Mouse (Mus musculus): Measurements from ENCODE around the gene Marco. TPM values are rescaled to one million over a fixed set of nuclear protein-coding genes. Genes with fewer than 3 reads are reported as not detected.

Gene Marco
- polyA plus RNA-seq, 1 experiment from 2014 or later, result not detected

DNA sequence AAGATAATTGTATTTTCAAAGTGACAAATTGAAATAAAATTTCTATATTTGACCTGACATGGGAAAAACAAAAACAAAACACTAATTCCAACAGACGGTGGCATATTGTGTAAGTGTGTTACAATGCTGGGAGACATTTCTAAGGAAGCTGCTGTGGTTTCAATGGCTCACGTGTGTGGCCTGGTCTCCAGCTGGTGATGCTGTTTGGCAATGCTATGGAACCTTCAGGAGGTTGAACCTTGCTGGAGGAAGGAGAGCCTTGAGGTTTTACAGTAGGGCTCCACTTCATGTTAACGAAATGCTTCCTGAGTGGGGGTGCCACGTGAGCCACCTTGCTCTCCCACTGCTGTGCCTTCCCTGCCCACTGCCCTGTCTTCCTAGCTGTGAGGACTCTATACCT is 6.8 kb downstream of the Marco start:
- H3K36me3 ChIP-seq, result no peaks in the 10 kb centered on the region
- H3K4me3 ChIP-seq (replicated peaks), result no peak overlapping the region
- no peak overlapping the region for H3K4me2 ChIP-seq (replicated peaks)
- ATAC-seq (ENCODE audit: insufficient number of reproducible peaks, low FRiP score, low TSS enrichment, low read depth), result no peak
- 65% methylated on average over 4 of the region's 4 CpGs for WGBS
- H3K4me1 ChIP-seq, result no peaks in the 10 kb centered on the region
- no peak overlapping the region for H3K9ac ChIP-seq
- no peaks in the 10 kb centered on the region for H3K9me3 ChIP-seq (replicated peaks)
- H3K27me3 ChIP-seq, result no peaks in the 10 kb centered on the region
- no peak overlapping the region for H3K27ac ChIP-seq (replicated peaks)

DNA sequence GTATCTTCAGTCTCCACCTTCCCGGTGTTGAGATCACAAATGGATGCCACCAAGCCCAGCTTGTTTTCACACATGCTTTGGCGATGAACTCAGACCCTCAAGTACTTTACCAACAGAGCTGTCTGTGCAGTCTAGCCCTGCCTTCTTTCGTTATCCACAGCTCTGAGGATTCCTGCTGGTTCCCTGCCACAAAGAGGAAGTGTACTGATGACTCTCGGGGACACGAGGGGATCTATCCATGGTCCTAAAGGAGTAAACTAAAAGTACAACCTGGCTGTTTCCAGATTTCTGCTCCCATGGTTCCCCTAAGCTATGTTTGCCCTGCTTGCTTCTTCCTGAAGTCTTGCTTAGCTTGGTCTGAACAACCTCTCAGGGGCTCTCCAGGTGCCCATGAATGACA is 23.9 kb downstream of the Marco start:
- no peak overlapping the region for H3K27ac ChIP-seq (replicated peaks)

DNA sequence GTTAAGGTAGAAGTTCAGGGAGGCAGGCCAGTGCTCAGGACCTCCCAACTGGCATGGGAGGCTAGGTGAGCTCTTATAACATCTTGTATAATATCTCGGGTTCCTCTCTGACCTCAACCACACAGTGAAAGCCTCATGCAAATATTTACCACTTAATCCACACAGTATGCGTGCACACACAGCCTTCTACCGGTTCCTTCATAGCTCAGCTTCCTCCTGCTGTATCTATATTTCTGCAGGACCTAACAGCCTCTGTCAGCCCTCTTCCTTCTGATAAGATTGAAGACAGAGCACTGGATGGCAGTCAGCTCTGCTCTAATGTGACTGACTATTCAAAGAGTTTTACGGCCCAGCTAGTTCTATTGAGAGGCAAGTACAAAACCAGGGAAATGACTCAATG is 30.0 kb downstream of the Marco start:
- H3K9ac ChIP-seq, result no peak overlapping the region

More for the DNA sequence above, 23.9 kb downstream of the Marco start:
- no peak for ATAC-seq (ENCODE audit: insufficient number of reproducible peaks, low FRiP score, low TSS enrichment, low read depth)
- Histone ChIP-seq H3K27me3 (no peaks in the 10 kb centered on the region), H3K9ac (no peak overlapping the region), H3K4me2 (replicated peaks) (no peak overlapping the region), H3K36me3 (no peaks in the 10 kb centered on the region), H3K9me3 (replicated peaks) (no peaks in the 10 kb centered on the region), H3K4me3 (replicated peaks) (no peak overlapping the region), H3K4me1 (no peaks in the 10 kb centered on the region)
- WGBS, result 21% methylated on average over 5 of the region's 5 CpGs

DNA sequence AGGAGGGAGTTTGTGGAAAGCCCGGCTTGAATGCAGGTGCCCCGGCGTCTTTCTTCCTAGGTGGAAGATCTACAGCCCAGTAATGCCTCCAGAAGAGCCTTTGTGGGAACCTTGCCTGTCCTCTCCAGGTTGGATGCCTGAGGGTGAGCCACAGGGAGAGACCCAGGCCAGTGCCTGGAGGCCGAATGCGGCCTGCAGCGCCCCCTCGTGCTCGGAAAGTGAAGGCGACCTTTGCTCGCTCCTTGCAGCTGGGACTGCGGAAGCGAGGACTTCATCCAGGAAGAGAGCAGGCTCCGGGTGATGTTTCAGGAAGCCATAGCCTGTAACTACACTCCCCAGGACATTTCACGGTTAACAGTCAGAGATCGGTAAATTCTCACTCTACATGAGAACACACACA is 35.9 kb downstream of the Marco start:
- Histone ChIP-seq H3K9ac (no peak overlapping the region), H3K4me3 (replicated peaks) (no peak overlapping the region), H3K27me3 (no peaks in the 10 kb centered on the region), H3K4me2 (replicated peaks) (no peak overlapping the region), H3K9me3 (replicated peaks) (no peaks in the 10 kb centered on the region), H3K4me1 (no peaks in the 10 kb centered on the region), H3K27ac (replicated peaks) (no peak overlapping the region), H3K36me3 (no peaks in the 10 kb centered on the region)
- no peak for ATAC-seq (ENCODE audit: insufficient number of reproducible peaks, low FRiP score, low TSS enrichment, low read depth)
- 13% methylated on average over 15 of the region's 15 CpGs for WGBS

More for the DNA sequence above, 30.0 kb downstream of the Marco start:
- H3K36me3 ChIP-seq, result no peaks in the 10 kb centered on the region
- H3K27ac ChIP-seq (replicated peaks), result no peak overlapping the region
- no peaks in the 10 kb centered on the region for H3K4me1 ChIP-seq
- H3K27me3 ChIP-seq, result no peaks in the 10 kb centered on the region
- H3K4me3 ChIP-seq (replicated peaks), result no peak overlapping the region
- no peak for ATAC-seq (ENCODE audit: insufficient number of reproducible peaks, low FRiP score, low TSS enrichment, low read depth)
- H3K9me3 ChIP-seq (replicated peaks), result no peaks in the 10 kb centered on the region
- no peak overlapping the region for H3K4me2 ChIP-seq (replicated peaks)
- 72% methylated on average over 4 of the region's 4 CpGs for WGBS

DNA sequence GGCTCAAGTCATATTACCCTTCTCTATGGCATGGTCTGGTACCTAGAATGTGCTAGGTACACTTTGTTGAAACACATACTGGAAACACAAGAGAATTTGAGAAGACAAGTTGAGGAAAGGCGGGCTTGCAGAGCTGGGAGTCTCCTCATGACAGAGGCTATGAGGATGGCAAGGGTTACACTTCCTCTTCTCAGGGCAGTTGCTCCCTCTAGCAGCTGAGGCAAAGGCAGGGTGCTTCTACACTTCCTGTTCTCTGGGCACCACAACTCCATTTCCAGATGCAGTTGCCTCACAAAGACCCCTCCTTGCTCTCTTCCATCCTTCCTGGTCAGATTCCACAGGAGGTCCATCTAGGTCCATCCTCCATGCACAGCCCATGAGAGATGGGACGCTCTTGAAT is 37.5 kb downstream of the Marco start:
- Histone ChIP-seq H3K4me1 (no peaks in the 10 kb centered on the region), H3K9ac (no peak overlapping the region), H3K9me3 (replicated peaks) (no peaks in the 10 kb centered on the region), H3K27me3 (no peaks in the 10 kb centered on the region), H3K36me3 (no peaks in the 10 kb centered on the region), H3K27ac (replicated peaks) (no peak overlapping the region), H3K4me2 (replicated peaks) (no peak overlapping the region), H3K4me3 (replicated peaks) (no peak overlapping the region)
- WGBS, result 87% methylated on average over 2 of the region's 2 CpGs
- ATAC-seq (ENCODE audit: insufficient number of reproducible peaks, low FRiP score, low TSS enrichment, low read depth), result no peak

DNA sequence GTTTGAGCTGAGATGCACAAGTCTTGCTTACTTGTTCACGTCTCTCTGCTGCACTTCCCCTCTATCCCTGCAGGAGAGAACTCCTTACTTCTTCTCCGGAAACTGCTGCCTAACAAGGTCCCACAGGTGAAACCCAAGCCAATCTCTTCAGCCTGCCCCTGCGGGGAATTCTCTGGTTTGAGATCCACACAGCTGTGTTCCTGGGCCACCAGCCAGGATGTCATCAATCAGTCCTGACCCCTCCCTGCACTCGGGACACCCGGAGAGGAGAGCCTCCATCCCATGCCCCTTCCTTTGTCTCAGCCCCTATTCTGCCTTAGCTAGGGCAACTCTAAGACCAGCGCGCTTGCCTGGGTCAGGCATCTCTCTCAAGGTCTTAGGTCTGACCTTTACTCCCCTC is 38.1 kb downstream of the Marco start:
- no peak for ATAC-seq (ENCODE audit: insufficient number of reproducible peaks, low FRiP score, low TSS enrichment, low read depth)
- Histone ChIP-seq H3K4me2 (replicated peaks) (no peak overlapping the region), H3K27me3 (no peaks in the 10 kb centered on the region), H3K4me1 (no peaks in the 10 kb centered on the region), H3K27ac (replicated peaks) (no peak overlapping the region), H3K9me3 (replicated peaks) (no peaks in the 10 kb centered on the region), H3K9ac (no peak overlapping the region), H3K4me3 (replicated peaks) (no peak overlapping the region), H3K36me3 (no peaks in the 10 kb centered on the region)
- WGBS, result 11% methylated on average over 7 of the region's 7 CpGs

DNA sequence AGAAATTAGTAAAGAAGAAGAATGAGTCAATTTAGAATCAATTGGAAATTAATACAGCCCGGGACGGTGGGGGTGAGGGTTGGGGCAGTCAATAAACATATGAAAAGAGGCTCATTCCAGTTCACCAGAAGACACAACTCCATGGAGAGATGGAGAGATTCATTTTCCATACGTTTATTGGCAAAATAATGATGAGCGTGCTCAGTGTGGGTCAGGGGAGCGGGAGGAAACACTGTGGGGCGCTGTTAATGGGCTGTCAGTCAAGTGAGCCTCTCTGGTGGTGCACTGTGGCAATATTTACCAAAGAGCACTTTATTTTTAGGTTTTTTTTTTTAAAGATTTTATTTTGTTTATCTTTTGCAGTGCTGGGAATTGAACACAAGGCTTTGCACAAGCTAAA is 45.8 kb downstream of the Marco start:
- no peak overlapping the region for H3K9ac ChIP-seq
- ATAC-seq (ENCODE audit: insufficient number of reproducible peaks, low FRiP score, low TSS enrichment, low read depth), result no peak
- H3K36me3 ChIP-seq, result no peaks in the 10 kb centered on the region
- H3K4me1 ChIP-seq, result no peaks in the 10 kb centered on the region
- WGBS, result 70% methylated on average over 6 of the region's 6 CpGs
- H3K9me3 ChIP-seq (replicated peaks), result no peaks in the 10 kb centered on the region
- H3K4me2 ChIP-seq (replicated peaks), result no peak overlapping the region
- H3K4me3 ChIP-seq (replicated peaks), result no peak overlapping the region
- H3K27ac ChIP-seq (replicated peaks), result no peak overlapping the region
- no peaks in the 10 kb centered on the region for H3K27me3 ChIP-seq

DNA sequence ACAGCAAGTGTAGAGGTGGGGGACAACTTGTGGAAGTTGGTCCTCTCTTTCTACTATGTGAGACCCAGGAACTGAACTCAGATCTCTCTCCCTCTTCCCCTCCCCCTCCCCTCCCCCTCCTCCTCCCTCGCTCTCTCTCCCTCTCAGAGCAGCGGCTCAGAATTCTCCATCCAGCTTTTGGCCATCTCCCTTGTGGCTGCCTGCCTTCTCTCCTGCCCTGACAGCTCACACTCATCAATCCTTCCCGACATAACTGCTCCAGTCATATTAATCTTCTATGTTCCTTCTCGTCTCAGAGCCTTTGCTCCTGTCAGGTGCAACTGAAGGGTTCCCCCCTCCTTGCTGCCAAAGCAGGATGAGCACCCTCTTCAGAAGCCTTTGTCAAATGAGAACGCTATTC is 46.3 kb downstream of the Marco start:
- Histone ChIP-seq H3K27ac (replicated peaks) (no peak overlapping the region), H3K4me2 (replicated peaks) (no peak overlapping the region), H3K9me3 (replicated peaks) (no peaks in the 10 kb centered on the region), H3K4me3 (replicated peaks) (no peak overlapping the region), H3K4me1 (no peaks in the 10 kb centered on the region), H3K9ac (no peak overlapping the region), H3K27me3 (no peaks in the 10 kb centered on the region), H3K36me3 (no peaks in the 10 kb centered on the region)
- ATAC-seq (ENCODE audit: insufficient number of reproducible peaks, low FRiP score, low TSS enrichment, low read depth), result no peak
- WGBS, result 38% methylated on average over 5 of the region's 5 CpGs

DNA sequence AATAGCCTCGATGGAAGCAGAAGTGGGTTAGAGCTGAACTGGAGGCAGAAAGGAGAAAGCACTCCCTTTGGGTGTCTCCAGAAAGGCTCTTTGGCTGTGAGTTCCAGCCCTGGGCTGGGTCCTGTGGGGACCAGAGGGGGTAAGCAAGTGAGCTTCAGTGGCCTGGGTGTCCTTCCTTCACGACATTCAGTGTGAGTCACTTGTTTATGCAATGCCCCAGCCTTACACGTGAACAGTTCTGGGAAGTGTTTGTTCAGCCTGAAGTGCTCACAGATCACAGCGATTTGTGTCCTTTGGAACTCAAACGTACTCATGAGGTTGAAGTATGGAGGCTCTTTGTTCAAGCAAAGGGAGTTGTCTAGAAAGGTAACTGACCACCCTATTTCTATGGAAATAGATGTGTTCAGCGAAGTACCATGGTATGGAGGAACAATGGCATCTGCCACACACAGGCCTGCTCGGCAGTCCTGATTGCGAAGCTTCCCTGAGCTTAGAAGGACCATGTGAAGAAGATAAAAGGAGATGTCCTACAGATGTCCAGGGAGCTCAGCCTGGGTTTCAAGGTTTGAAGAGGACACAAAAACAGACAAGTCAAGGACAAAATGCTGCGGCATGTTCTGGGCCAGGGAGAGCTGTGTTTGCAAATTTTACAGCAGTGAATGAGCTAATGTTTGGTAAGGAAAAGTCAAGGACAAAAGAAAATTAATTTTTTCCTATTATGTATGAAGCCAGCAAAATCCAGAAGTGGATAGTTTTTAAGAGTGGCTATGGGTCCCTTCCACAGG is 53.1 kb downstream of the Marco start:
- WGBS, result 83% methylated on average over 9 of the region's 9 CpGs

DNA sequence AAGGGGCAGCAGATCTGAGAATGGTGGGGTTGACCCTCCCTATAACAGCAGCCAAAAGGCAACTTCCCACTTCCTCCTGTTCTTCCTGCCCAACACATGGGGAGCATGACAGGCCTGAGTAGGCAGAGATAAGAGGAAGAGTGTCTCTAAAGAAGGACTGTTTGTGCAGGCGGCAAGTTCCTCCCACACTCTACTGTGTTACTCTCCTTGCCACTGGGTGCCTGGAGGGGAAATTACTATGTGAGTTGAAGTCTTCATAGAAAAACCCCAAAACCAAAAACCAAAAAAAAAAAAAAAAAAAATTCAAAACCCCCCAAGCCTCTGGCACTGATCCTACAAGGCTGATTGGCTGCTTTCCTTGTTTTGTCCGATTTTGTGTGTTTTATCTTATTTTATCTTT is 55.2 kb downstream of the Marco start:
- Histone ChIP-seq H3K4me3 (replicated peaks) (no peak overlapping the region), H3K9ac (no peak overlapping the region), H3K4me1 (no peaks in the 10 kb centered on the region), H3K4me2 (replicated peaks) (no peak overlapping the region), H3K9me3 (replicated peaks) (no peaks in the 10 kb centered on the region), H3K36me3 (no peaks in the 10 kb centered on the region), H3K27ac (replicated peaks) (no peak overlapping the region), H3K27me3 (no peaks in the 10 kb centered on the region)
- ATAC-seq (ENCODE audit: insufficient number of reproducible peaks, low FRiP score, low TSS enrichment, low read depth), result no peak
- 44% methylated on average over 2 of the region's 2 CpGs for WGBS

More for the DNA sequence above, 53.1 kb downstream of the Marco start:
- Histone ChIP-seq H3K9ac (no peak overlapping the region), H3K4me1 (no peaks in the 10 kb centered on the region), H3K4me3 (replicated peaks) (no peak overlapping the region), H3K9me3 (replicated peaks) (no peaks in the 10 kb centered on the region), H3K27me3 (no peaks in the 10 kb centered on the region), H3K36me3 (no peaks in the 10 kb centered on the region), H3K27ac (replicated peaks) (no peak overlapping the region), H3K4me2 (replicated peaks) (no peak overlapping the region)
- no peak for ATAC-seq (ENCODE audit: insufficient number of reproducible peaks, low FRiP score, low TSS enrichment, low read depth)

DNA sequence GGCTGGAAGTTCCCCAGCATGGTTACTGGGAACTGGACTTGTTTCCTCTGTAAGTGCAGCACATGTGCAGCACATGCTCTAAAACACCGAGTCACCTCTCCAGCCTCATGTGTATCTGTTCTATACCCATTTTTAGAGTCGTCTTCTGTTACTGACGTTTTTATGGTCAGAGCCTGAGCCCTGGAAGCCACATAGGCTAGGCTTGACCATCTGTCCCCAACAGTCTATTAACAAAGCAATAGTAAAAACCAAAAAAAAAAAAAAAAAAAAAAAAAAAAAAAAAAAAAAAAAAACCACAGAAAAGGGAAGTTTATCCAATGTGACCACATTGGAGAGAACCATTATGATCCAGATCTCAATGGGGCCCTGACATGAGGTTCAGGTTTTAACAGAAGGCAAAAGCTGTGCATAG is 61.6 kb downstream of the Marco start:
- H3K27ac ChIP-seq (replicated peaks), result no peak overlapping the region
- H3K4me2 ChIP-seq (replicated peaks), result no peak overlapping the region
- no peaks in the 10 kb centered on the region for H3K27me3 ChIP-seq
- no peak overlapping the region for H3K4me3 ChIP-seq (replicated peaks)
- H3K4me1 ChIP-seq, result no peaks in the 10 kb centered on the region
- WGBS, result 63% methylated on average over 3 of the region's 3 CpGs
- no peaks in the 10 kb centered on the region for H3K36me3 ChIP-seq
- no peak overlapping the region for H3K9ac ChIP-seq
- ATAC-seq (ENCODE audit: insufficient number of reproducible peaks, low FRiP score, low TSS enrichment, low read depth), result no peak
- H3K9me3 ChIP-seq (replicated peaks), result no peaks in the 10 kb centered on the region

DNA sequence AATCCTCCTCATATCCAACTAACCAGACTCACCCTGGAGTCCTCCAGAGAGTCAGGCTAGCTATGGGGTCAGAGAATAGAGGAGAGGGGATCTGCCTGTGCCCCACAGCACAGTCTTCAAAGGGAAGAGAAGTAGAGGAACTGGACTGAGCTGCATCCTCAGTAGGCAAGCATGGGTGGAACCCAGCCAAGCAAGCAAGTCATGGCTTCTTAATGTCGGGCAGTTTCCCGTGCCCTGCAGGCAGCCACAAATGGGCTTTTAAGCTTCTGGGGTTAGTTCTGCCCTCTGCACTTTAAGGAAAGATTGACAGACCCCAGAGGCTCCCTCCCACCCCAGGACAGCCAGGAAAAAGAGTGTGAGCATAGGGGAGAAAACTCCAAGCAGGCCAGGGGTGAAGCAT is 63.2 kb downstream of the Marco start:
- no peak for ATAC-seq (ENCODE audit: insufficient number of reproducible peaks, low FRiP score, low TSS enrichment, low read depth)
- Histone ChIP-seq H3K4me3 (replicated peaks) (no peak overlapping the region), H3K4me2 (replicated peaks) (no peak overlapping the region), H3K9me3 (replicated peaks) (no peaks in the 10 kb centered on the region), H3K27ac (replicated peaks) (no peak overlapping the region), H3K4me1 (no peaks in the 10 kb centered on the region), H3K9ac (no peak overlapping the region), H3K36me3 (no peaks in the 10 kb centered on the region), H3K27me3 (no peaks in the 10 kb centered on the region)
- 10% methylated on average over 2 of the region's 2 CpGs for WGBS
